Mouse (Mus musculus) forelimb bud, embryonic 11.5 days (tissue): ENCODE measurements at regions not wholly inside any gene's neighbourhood (a gene's known extent, or its start where the extent isn't known, plus 50 kb on each side); places are given as distances from the start of the nearest gene placed in this dataset.

Experiments
- DNase-seq: peaks from one replicate; pipeline ENCODE4 v3.0.0-alpha.2; 2012; ENCODE audit warnings: low read depth, low spot score

DNA sequence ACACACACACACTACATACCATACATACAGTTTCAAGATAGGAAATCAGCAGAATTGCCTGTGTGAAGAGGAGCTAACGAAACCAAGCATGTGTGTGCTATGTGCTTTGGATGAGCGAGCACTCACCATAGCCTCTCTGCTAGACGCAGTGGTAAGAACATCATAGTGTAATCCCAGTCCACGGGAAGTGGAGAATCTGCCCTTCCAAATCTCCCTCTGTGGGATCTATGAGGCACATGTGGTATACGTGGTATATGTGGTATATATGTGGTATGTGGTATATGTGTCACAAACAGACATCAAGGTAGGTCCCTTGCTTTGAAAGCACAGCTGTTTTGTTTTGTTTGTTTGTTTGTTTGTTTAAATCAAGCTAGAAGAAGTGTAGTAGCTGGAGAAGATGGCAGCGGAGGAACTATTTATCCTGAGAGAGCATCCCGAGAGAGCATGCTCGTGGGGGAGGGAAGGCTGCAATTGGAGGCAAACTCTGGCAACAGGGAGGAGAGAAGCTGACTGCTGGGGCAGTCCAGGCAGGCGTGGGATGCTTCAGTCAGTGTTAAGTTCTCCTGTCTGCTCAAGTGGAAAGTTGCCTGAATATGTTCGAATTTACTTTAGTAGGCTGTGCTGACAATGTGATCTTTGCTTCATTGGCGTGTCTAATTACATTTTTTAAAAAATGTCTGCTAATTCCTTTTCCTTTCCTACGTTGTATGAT is 112.2 kb upstream of the Pde3a start:
- DNase-seq: no peak

DNA sequence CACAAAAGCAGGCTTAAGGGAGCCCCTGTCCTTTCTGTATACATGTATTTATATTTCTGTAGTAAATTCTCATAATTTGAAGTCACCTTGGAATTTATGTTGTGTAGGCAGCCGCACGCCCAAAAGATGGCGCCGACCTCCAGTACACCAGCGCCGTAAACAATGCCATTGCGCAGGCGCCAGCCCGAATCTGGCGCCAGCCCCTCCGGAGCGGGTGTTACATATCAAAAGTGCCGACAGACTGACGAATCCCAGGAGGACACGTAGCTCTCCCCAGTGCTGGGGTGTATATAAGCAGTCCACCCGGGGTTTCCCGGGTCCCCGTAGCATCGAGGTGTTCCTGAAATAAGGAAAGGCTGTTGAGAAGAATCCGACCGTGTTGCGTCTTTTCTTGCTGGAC is 108.1 kb upstream of the Pde3a start:
- no peak for DNase-seq

DNA sequence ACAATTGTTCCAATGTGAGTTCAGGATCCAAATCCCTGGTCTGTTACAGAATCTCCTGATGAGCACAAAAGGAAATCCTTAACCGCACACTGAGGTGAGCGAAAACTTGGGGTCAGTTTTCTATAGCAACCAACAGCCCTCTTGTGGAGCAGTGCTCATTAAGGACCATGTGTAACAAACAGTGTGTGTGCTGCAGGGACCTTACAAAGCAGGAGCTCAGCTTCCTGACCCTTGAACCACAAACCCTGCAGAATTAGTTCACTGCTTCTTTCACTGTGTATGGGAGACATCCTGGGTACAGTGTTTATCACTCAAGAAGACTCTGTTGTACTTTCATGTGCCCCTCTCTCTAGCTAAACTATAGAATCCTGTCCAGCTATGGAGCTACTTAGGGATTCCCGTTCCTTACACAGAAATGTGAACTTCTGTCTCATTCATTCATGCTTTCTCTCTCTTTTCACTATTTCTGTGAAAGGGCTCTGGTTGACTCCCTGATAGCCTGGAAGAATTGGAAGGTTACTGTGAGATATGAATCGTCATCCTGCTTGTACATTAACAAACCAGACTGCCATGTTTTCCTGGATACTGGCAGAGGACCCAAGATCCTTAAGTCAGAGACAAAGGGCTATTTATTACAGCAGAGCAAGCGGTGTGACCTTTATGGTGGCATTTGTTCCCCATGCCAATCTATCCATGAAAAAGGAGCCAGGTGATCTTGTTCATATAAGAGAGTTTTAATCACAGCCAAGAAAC is 100.5 kb upstream of the Pde3a start:
- no peak for DNase-seq

DNA sequence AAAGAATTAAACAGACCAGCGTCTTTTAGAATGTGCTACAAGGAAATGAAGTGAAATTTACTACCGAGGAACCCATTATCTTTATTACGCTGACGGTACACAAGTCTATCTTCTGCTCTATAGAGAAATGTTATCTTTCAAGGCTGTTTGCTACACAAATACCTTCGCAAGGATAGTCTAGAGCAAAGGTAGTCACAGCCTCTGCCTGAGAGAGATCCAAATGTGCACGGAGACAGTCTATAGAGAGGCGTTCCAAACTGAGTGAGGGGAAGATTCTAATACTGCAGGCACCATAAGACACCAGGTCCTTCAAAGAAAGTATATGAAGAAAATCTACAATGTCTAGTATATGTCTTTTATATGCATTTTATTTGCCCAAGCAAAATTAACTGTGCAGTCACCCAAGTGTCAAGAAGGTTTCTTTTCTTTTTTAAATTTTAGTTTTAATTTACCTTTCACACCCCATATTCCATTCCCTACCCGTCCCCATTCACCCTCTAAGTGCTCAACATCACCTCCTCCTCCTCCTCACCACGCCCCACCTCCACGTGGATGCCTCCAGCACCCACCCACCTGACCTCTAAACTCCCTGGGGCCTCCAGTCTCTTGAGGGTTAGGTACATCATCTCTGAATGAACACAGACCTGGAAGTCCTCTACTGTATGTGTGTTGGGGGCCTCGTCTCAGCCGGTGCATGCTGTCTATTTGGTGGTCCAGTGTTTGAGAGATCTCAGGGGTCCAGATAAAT is 99.7 kb upstream of the Pde3a start:
- DNase-seq: no peak

DNA sequence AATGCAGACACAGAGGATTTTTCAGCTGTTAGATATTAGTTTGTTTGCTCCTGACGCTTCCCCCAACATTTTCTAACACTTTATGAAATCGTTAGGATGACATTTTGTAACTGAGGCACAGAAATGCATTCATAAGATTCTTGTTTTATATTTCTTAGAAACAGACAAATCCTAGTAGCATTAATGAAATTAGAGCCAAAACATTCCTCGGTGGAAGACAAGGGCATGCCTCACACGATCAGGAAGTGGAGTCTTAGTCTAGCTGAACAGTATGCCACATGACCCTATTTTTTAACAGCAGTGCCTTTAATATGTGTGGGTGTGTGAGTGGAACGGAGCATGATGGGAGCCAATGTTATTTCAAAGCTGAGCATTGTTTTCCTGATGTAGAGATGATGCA is 89.7 kb upstream of the Pde3a start:
- no peak for DNase-seq

DNA sequence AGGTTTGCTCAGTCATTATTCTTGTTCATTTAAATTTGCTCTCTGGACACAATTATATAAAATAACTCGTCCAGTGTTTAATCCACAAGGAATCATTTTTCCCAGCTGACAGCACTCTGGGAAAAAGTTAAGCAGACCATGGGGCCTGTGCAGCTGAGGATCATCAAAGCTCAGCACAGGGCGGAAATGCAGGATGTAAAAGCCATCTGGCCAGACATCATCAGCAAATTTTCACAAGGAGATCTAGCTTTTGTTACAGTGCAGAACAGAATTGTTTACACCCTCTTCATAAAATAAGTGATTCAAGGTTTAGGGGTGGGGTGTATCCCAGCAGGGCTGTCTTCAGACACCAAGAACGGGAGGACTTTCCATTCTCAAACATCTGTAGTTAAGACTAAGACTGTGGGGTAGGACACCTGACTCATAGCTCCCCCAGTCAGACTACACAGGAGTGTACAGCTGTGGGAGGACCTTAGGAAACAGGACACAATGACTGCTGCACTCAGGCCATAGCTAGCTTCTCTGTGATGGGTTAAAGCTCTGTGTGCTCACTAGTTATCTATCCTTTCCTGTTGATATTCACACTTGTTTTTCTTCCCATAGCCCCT is 87.3 kb upstream of the Pde3a start:
- DNase-seq: peak; percentile 7

DNA sequence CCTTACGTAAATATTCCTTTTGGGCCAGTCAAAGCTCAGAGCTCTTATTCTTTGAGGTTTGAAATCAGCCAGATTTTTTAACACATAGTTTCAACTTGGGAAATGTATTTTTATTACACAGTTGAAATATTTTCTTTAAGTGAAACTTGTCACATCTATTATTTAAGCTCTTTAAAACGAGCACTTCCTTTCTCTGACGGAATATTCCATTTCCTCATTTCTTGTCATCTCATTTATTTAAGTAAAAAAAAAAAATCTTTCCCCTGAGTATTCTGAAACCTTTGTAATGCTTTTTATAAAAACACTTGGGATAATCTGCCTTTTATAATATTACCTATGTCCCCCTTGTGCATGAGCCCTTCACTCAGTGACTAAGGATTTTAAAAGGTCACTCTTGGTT is 81.8 kb upstream of the Pde3a start:
- no peak for DNase-seq

DNA sequence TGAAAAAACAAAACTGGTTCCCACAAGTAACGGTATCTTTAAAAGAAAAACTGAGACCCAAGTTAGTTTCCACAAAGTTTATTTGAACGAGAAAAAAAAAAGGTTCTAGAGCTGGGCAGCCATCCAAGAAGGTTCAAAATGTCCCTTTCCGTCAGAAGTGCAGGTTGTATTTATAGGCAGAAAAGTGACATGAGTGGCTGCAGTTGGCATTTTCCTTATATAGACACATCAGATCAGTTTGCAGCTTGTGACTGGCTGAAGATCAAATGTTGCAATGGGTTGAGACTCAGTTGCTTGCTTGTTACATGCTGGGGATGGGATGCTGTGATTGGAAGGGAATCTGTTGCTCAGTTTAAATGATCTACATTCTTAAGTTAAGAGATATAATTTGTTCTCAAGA is 80.7 kb upstream of the Pde3a start:
- no peak for DNase-seq

DNA sequence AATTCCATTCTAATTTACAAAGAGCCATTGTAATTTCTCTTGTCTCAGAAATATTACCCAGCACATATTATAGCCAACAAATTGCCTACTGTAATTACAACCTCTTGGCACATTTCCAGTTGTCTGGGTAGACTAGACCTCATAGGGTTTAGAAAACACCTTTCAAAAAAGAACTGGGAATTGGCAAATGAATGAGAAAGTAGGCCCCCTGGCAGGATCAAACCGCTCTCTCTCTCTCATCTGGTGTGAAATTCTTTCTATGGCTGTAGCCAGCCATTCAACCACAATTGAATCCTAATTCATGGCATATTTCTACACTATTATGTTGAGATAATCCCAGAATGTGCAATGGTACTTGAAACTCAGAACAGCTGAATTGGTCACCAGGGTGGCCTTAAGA is 65.3 kb upstream of the Pde3a start:
- DNase-seq: no peak

DNA sequence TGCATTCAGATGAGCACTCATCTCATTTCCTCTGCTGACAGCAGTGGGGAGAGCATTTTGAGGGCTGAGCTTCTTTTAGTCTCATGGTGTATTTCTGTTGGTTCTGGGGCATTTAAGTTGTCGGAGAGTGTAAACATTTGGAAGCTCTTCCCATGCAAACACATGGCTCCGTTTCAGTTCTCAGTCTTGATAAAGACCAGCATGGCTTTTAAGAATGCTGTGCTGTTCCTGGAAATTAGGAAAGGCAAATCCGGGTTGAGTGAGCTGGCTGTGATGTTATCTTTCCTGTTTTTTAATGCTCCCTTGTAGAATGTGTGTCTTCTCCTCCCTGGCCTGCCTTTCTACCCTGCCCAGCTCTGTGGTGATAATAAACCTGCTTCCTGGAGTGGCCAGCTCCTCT is 61.0 kb upstream of the Pde3a start:
- no peak for DNase-seq

DNA sequence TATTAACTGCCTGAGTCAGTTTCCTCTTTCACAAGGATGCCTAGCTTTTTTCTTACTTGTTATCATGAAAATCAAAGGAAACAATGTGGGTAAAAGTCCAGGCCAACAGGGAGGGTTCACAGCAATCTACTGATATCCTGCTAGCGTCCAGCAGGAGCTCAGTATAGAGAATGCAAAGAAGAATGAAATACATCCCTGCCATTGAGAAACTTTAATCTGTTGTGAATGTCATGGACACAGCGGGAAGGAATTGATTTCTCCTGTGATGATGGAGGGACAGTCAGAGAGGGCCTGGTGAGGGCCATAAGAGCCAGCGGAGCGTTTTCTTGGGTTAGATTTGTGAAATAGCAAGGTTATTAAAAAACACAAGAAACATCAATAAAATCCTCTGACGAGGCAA is 60.0 kb upstream of the Pde3a start:
- DNase-seq: no peak

DNA sequence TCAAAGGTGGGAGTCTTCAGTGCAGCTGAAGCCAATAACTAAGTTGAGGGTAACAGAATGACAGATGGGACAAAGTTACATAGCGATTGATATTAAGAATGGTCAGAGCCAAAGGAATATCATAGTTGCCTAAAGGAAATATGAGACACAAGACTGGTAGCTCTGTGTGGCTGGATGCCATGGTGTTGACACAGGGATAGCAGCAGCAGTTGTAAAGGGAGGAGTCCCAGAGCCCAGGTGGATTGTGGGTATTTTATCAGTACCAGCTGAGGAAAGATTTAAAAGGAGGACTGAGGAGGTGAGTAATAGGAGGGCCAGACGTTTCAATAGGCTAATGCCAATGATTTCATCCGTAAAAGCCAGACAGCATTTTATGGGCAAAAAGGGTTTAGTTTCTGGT is 59.4 kb upstream of the Pde3a start:
- no peak for DNase-seq

DNA sequence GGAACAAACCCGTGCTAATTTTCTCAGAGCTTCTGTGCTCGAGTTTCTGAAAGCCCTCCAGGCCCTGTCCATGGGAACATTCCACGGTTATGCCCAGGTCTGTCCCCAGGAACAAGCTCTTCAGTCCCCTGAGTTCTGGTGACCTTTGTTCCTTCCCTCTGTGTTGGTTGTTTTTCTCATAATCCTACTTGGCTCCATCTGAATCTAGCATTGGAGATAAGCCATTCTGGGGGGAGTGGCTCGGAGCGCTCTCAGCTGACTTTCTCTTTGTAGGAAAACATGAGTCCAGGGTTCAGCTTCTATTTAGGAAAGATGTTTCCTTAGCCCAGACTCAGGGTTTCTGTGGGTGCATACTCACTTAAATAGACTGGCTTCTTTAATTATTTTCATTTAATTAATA is 58.7 kb upstream of the Pde3a start:
- no peak for DNase-seq

DNA sequence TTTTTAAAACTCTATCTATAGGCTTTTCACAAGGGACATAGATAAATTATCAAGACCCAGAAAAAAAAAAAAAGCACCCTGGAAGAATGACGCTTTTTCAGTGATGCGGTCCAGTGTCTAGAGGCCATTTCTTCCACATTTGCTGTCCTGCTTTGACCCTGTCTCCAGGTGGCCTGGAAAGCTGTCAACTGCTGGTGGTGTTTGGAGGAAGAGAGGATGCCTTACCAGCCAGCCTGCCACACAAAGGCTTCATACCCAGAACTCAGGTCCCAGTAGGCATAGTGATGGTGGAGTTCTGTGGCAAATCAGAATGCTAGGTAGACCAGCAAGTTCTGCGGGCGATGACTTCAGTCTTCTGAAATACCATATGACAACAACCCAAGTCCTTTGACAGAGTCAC is 51.6 kb upstream of the Pde3a start:
- no peak for DNase-seq
